Mouse (Mus musculus) cerebellum, adult 2 months (tissue): ENCODE measurements around the gene Emc6.

Experiments
- CTCF ChIP-seq: fragments of 200-500 bp; IDR thresholded peaks from 2 replicates; pipeline ENCODE4 v1.5.1; 2011; ENCODE audit warnings: low read depth, mild to moderate bottlenecking, control low read depth, low read length, moderate library complexity, borderline replicate concordance; ENCODE audit not compliant: insufficient read depth
- POLR2A ChIP-seq: fragments of 200-500 bp; IDR thresholded peaks from 2 replicates; pipeline ENCODE4 v1.6.1; 2011; ENCODE audit warnings: low read length, control low read depth, borderline replicate concordance; ENCODE audit not compliant: insufficient read depth

- no peak for TF ChIP-seq CTCF
- TF ChIP-seq POLR2A = no peak
These were observed 29.9 kb downstream of the Emc6 start for GRCm38 (mm10) chr11:73146975-73147365.
